Mouse (Mus musculus): Measurements from ENCODE around the gene Defb39. TPM values are rescaled to one million over a fixed set of nuclear protein-coding genes. Genes with fewer than 3 reads are reported as not detected.

Defb39 gene
- not detected in 2 replicates for total RNA-seq (2014; fragmentation: Nextera tagmentation)
- total RNA-seq (2017) = not detected in 2 replicates
- not detected in 2 replicates for polyA plus RNA-seq (2012)

DNA sequence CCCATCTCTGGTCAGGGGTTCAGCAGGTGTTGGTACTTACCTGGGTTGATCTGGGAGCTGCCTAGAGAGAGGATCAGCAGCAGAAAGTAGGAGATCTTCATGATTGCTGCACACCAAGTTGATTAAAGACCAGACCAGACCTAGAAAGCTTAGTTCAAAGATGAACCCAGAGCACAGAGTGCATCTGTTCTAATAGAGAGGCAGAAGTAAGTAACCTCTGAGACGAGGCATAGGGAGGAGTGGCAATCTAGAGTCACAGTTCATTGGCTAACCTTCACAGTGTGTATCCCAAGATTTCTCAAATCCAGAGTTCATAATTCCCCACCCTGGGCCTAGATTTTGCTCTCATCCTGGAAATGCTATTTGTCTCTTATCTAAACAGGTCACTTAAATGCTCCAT lies at the start of gene Defb39:
Defb39 (minus strand) TSS at position 101 of the 400 bp plus-strand sequence.
- no peak for ATAC-seq (ENCODE audit: extremely low read depth, insufficient number of reproducible peaks, low FRiP score, poor library complexity, severe bottlenecking)
- H3K27me3 ChIP-seq (ENCODE audit: insufficient read depth, low read length) = no peaks in the 10 kb centered on the region

DNA sequence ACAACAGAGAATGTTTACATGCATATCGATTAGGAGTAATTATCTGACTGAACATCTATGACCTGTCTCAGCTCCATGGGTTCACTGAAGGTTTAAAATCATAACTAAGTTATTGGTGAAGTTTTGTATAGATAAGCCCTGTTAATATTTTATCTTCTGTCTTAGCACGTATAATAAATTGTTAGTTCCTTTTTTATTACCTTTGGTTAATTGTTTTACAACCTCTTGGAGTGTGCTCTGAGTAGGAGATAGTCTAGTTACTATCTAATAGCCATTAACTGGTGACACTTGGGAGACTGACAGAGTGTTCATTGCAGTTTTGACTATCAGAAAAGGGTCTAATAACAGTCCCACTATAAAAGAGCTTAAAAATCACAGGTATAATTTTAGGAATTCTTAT lies 1.4 kb upstream of the Defb39 start:
- no peak for ATAC-seq (ENCODE audit: extremely low read depth, insufficient number of reproducible peaks, low FRiP score, poor library complexity, severe bottlenecking)
- no peaks in the 10 kb centered on the region for H3K27me3 ChIP-seq (ENCODE audit: insufficient read depth, low read length)
- TF ChIP-seq GATA2 (IDR thresholded peaks at IDR 0.05; ENCODE audit: borderline replicate concordance, low read depth, low read length) (no peak), TAL1 (conservative IDR thresholded peaks at IDR 0.05; ENCODE audit: low read depth, low read length) (no peak), POLR2AphosphoS5 (IDR thresholded peaks at IDR 0.05; ENCODE audit: insufficient replicate concordance, low read depth, low read length) (no peak), CTCF (IDR thresholded peaks at IDR 0.05; ENCODE audit: low read depth, low read length) (no peak), GATA1 (IDR thresholded peaks at IDR 0.05; ENCODE audit: borderline replicate concordance, low read length) (no peak)
- no peaks in the 10 kb centered on the region for H3K9me3 ChIP-seq (replicated peaks)
- no peak for DNase-seq (ENCODE audit: low spot score)
- no peaks in the 10 kb centered on the region for H3K4me1 ChIP-seq (ENCODE audit: insufficient read depth, low read depth, low read length)
- no peak overlapping the region for H3K4me3 ChIP-seq (ENCODE audit: low read depth, low read length)
- no peaks in the 10 kb centered on the region for H3K36me3 ChIP-seq (replicated peaks)

More for the DNA sequence above, at the start of gene Defb39:
- no peak within 1 kb of the TSS for H3K4me3 ChIP-seq (ENCODE audit: low read depth, low read length)
- no peak for DNase-seq (ENCODE audit: low spot score)
- no peaks in the 10 kb centered on the region for H3K9me3 ChIP-seq (replicated peaks)
- no peaks in the 10 kb centered on the region for H3K36me3 ChIP-seq (replicated peaks)
- no peak for TF ChIP-seq GATA2 (IDR thresholded peaks at IDR 0.05; ENCODE audit: borderline replicate concordance, low read depth, low read length)
- no peak for TF ChIP-seq GATA1 (IDR thresholded peaks at IDR 0.05; ENCODE audit: borderline replicate concordance, low read length)
- TF ChIP-seq CTCF (IDR thresholded peaks at IDR 0.05; ENCODE audit: low read depth, low read length) = no peak
- no peak for TF ChIP-seq TAL1 (conservative IDR thresholded peaks at IDR 0.05; ENCODE audit: low read depth, low read length)
- TF ChIP-seq POLR2AphosphoS5 (IDR thresholded peaks at IDR 0.05; ENCODE audit: insufficient replicate concordance, low read depth, low read length) = no peak
- no peaks in the 10 kb centered on the region for H3K4me1 ChIP-seq (ENCODE audit: insufficient read depth, low read depth, low read length)

DNA sequence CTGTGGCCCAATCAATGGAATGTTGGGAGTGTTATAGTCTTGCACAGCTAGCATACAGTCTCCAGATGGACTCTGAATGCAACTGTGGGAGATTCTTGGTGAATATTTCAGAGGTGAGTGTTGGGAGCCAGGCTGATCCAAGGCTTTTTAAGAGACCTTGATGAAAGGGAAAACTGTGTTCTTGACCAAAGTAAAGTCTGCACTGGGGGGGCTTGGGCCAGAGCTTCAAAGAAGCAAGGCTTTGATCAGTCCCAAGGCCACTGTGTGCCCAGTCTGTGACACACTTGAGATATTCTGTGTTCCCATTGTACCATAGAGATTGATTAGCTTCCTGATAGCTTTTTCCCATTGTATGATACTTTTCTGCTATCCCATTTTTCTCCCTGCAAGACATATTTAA lies 1.7 kb downstream of the Defb39 start:
- H3K9me3 ChIP-seq (replicated peaks) = no peaks in the 10 kb centered on the region
- DNase-seq (ENCODE audit: low spot score) (no peak), ATAC-seq (ENCODE audit: extremely low read depth, insufficient number of reproducible peaks, low FRiP score, poor library complexity, severe bottlenecking) (no peak)
- H3K27me3 ChIP-seq (ENCODE audit: insufficient read depth, low read length) = no peaks in the 10 kb centered on the region
- no peak overlapping the region for H3K4me3 ChIP-seq (ENCODE audit: low read depth, low read length)
- no peak for TF ChIP-seq CTCF (IDR thresholded peaks at IDR 0.05; ENCODE audit: low read depth, low read length)
- H3K4me1 ChIP-seq (ENCODE audit: insufficient read depth, low read depth, low read length) = no peaks in the 10 kb centered on the region
- H3K36me3 ChIP-seq (replicated peaks) = no peaks in the 10 kb centered on the region

DNA sequence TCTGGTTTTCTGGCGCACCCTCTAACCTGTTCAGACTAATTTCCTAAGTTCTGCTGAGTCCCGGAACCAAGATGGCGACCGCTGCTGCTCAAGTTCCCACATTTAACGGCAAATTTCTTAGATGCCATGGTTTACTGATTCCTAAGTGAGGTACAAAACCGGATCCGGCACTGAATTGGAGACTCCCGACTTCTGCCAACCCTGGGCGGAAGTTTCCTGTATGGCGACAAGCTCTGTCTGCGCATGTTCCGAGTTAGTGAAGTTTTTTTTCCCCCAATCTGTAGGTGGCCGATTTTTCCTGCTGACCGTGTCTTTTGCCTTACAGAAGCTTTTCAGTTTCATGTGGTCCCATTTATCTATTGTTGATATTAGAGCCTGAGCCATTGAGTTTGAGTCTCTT lies 19.4 kb downstream of the Defb39 start:
- DNase-seq (ENCODE audit: low spot score) = no peak
- no peak overlapping the region for H3K4me3 ChIP-seq (ENCODE audit: low read depth, low read length)
- no peak for ATAC-seq (ENCODE audit: extremely low read depth, insufficient number of reproducible peaks, low FRiP score, poor library complexity, severe bottlenecking)
- no peaks in the 10 kb centered on the region for H3K36me3 ChIP-seq (replicated peaks)
- no peaks in the 10 kb centered on the region for H3K27me3 ChIP-seq (ENCODE audit: insufficient read depth, low read length)
- no peaks in the 10 kb centered on the region for H3K9me3 ChIP-seq (replicated peaks)
- TF ChIP-seq GATA2 (IDR thresholded peaks at IDR 0.05; ENCODE audit: borderline replicate concordance, low read depth, low read length) = no peak
- no peak for TF ChIP-seq CTCF (IDR thresholded peaks at IDR 0.05; ENCODE audit: low read depth, low read length)
- TF ChIP-seq GATA1 (IDR thresholded peaks at IDR 0.05; ENCODE audit: borderline replicate concordance, low read length) = no peak
- TF ChIP-seq POLR2AphosphoS5 (IDR thresholded peaks at IDR 0.05; ENCODE audit: insufficient replicate concordance, low read depth, low read length) = no peak
- no peak for TF ChIP-seq TAL1 (conservative IDR thresholded peaks at IDR 0.05; ENCODE audit: low read depth, low read length)
- no peaks in the 10 kb centered on the region for H3K4me1 ChIP-seq (ENCODE audit: insufficient read depth, low read depth, low read length)

DNA sequence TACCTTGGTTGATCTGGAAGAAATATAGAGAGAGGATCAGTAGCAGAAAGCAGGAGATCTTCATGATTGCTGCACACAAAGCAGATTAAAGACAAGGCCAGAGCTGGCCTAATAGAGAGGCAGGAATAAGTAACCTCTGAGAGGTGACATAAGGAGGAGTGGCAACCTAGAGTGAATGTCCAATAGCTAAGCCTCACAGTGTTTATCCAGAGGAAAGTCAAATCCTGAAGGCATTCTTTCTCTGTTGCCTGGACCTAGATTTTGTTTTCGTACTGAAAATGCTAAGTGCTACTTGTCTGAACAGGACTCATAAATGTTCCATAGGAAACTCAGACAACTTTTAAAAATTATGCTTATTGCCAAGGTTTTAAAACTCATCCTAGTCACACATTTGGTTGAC lies 38.1 kb downstream of the Defb39 start, which contains the start of gene Defb38:
Defb38 (minus strand) TSS at position 101 of the 400 bp plus-strand sequence.
- Histone ChIP-seq H3K4me3 (ENCODE audit: low read depth, low read length) (no peak within 1 kb of the TSS), H3K9me3 (replicated peaks) (no peaks in the 10 kb centered on the region), H3K4me1 (ENCODE audit: insufficient read depth, low read depth, low read length) (no peaks in the 10 kb centered on the region), H3K27me3 (ENCODE audit: insufficient read depth, low read length) (no peaks in the 10 kb centered on the region), H3K36me3 (replicated peaks) (no peaks in the 10 kb centered on the region)
- ATAC-seq (ENCODE audit: extremely low read depth, insufficient number of reproducible peaks, low FRiP score, poor library complexity, severe bottlenecking) (no peak), DNase-seq (ENCODE audit: low spot score) (no peak)
- no peak for TF ChIP-seq GATA1 (IDR thresholded peaks at IDR 0.05; ENCODE audit: borderline replicate concordance, low read length)
- TF ChIP-seq TAL1 (conservative IDR thresholded peaks at IDR 0.05; ENCODE audit: low read depth, low read length) = no peak
- TF ChIP-seq CTCF (IDR thresholded peaks at IDR 0.05; ENCODE audit: low read depth, low read length) = no peak
- TF ChIP-seq GATA2 (IDR thresholded peaks at IDR 0.05; ENCODE audit: borderline replicate concordance, low read depth, low read length) = no peak
- TF ChIP-seq POLR2AphosphoS5 (IDR thresholded peaks at IDR 0.05; ENCODE audit: insufficient replicate concordance, low read depth, low read length) = no peak

Other genes with a start within 250 kb of the Defb39 start
- gene Defb40, start 86.6 kb downstream of the Defb39 start, total RNA-seq (2014; fragmentation: Nextera tagmentation) = not detected in 2 replicates
- gene Defb40, start 86.6 kb downstream of the Defb39 start, total RNA-seq (2017) = not detected in 2 replicates
- not detected in 2 replicates for gene Defb40, start 86.6 kb downstream of the Defb39 start, polyA plus RNA-seq (2012)
- gene Defb37, start 73.8 kb downstream of the Defb39 start, total RNA-seq (2014; fragmentation: Nextera tagmentation) = not detected in 2 replicates
- not detected in 2 replicates for gene Defb37, start 73.8 kb downstream of the Defb39 start, total RNA-seq (2017)
- not detected in 2 replicates for gene Defb37, start 73.8 kb downstream of the Defb39 start, polyA plus RNA-seq (2012)
- gene Defb38, start 38.2 kb downstream of the Defb39 start, total RNA-seq (2014; fragmentation: Nextera tagmentation) = not detected in 2 replicates
- gene Defb38, start 38.2 kb downstream of the Defb39 start, total RNA-seq (2017) = not detected in 2 replicates
- gene Defb38, start 38.2 kb downstream of the Defb39 start, polyA plus RNA-seq (2012) = not detected in 2 replicates
- gene Defb12, start 50.0 kb upstream of the Defb39 start, total RNA-seq (2014; fragmentation: Nextera tagmentation) = not detected in 2 replicates
- not detected in 2 replicates for gene Defb12, start 50.0 kb upstream of the Defb39 start, total RNA-seq (2017)
- gene Defb12, start 50.0 kb upstream of the Defb39 start, polyA plus RNA-seq (2012) = not detected in 2 replicates
- not detected in 2 replicates for gene Defb34, start 58.9 kb upstream of the Defb39 start, total RNA-seq (2014; fragmentation: Nextera tagmentation)
- gene Defb34, start 58.9 kb upstream of the Defb39 start, total RNA-seq (2017) = not detected in 2 replicates
- not detected in 2 replicates for gene Defb34, start 58.9 kb upstream of the Defb39 start, polyA plus RNA-seq (2012)
- gene Gm45826, start 76.0 kb upstream of the Defb39 start, total RNA-seq (2014; fragmentation: Nextera tagmentation) = not detected in 2 replicates
- gene Gm45826, start 76.0 kb upstream of the Defb39 start, total RNA-seq (2017) = not detected in 2 replicates
- gene Gm45826, start 76.0 kb upstream of the Defb39 start, polyA plus RNA-seq (2012) = not detected in 2 replicates
- gene Defb14, start 129.5 kb upstream of the Defb39 start, total RNA-seq (2014; fragmentation: Nextera tagmentation) = not detected in 2 replicates
- gene Defb14, start 129.5 kb upstream of the Defb39 start, total RNA-seq (2017) = not detected in 2 replicates
- gene Defb14, start 129.5 kb upstream of the Defb39 start, polyA plus RNA-seq (2012) = not detected in 2 replicates
- gene Defb4, start 133.9 kb upstream of the Defb39 start, total RNA-seq (2014; fragmentation: Nextera tagmentation) = not detected in 2 replicates
- not detected in 2 replicates for gene Defb4, start 133.9 kb upstream of the Defb39 start, total RNA-seq (2017)
- gene Defb4, start 133.9 kb upstream of the Defb39 start, polyA plus RNA-seq (2012) = not detected in 2 replicates
- not detected in 2 replicates for gene Defb6, start 160.7 kb upstream of the Defb39 start, total RNA-seq (2014; fragmentation: Nextera tagmentation)
- not detected in 2 replicates for gene Defb6, start 160.7 kb upstream of the Defb39 start, total RNA-seq (2017)
- not detected in 2 replicates for gene Defb6, start 160.7 kb upstream of the Defb39 start, polyA plus RNA-seq (2012)
- not detected in 2 replicates for gene Defb46, start 175.1 kb upstream of the Defb39 start, total RNA-seq (2014; fragmentation: Nextera tagmentation)
- gene Defb46, start 175.1 kb upstream of the Defb39 start, total RNA-seq (2017) = not detected in 2 replicates
- gene Defb46, start 175.1 kb upstream of the Defb39 start, polyA plus RNA-seq (2012) = not detected in 2 replicates
- not detected in 2 replicates for gene Defb5, start 182.8 kb upstream of the Defb39 start, total RNA-seq (2014; fragmentation: Nextera tagmentation)
- gene Defb5, start 182.8 kb upstream of the Defb39 start, total RNA-seq (2017) = not detected in 2 replicates
- gene Defb5, start 182.8 kb upstream of the Defb39 start, polyA plus RNA-seq (2012) = not detected in 2 replicates
- gene Defb3, start 228.6 kb upstream of the Defb39 start, total RNA-seq (2014; fragmentation: Nextera tagmentation) = not detected in 2 replicates
- gene Defb3, start 228.6 kb upstream of the Defb39 start, total RNA-seq (2017) = not detected in 2 replicates
- not detected in 2 replicates for gene Defb3, start 228.6 kb upstream of the Defb39 start, polyA plus RNA-seq (2012)